Mouse (Mus musculus): ENCODE data around the gene Bpnt1. TPM values are rescaled to one million over a fixed set of nuclear protein-coding genes. Genes with fewer than 3 reads are reported as not detected.

Gene Bpnt1
- polyA plus RNA-seq (2015; fragmentation: Nextera tagmentation; extraction: Ambion mirVana): 10.2 and 12.6 TPM in 2 replicates

GRCm38 (mm10) chr1:185331983-185332430 is at the start of gene Bpnt1:
Bpnt1 (plus strand) TSS chr1:185332149.
- Histone ChIP-seq H3K4me2 (ENCODE audit: low read depth, low read length) (peak within 1 kb of the TSS; percentile 82), H3K27me3 (ENCODE audit: control insufficient read depth, insufficient read depth, low read depth, low read length) (no peaks in the 10 kb centered on the region), H3K4me3 (ENCODE audit: low read depth, low read length) (peak within 1 kb of the TSS; percentile 63), H3K4me1 (ENCODE audit: control insufficient read depth, low read depth, low read length) (peaks cover 12% of the 10 kb centered on the region), H3K9me3 (replicated peaks; ENCODE audit: control insufficient read depth, low read length) (no peaks in the 10 kb centered on the region), H3K9ac (ENCODE audit: low read depth, low read length) (peak within 1 kb of the TSS; percentile 64), H3K27ac (ENCODE audit: low read length) (peak within 1 kb of the TSS; percentile 79), H3K36me3 (ENCODE audit: control insufficient read depth, insufficient read depth) (no peaks in the 10 kb centered on the region)
- peak; percentile 68 for ATAC-seq (ENCODE audit: low read depth)
- 0% methylated on average over 31 of the region's 32 CpGs for WGBS (ENCODE audit: insufficient replicate concordance)

GRCm38 (mm10) chr1:185282846-185283245 is 49.1 kb upstream of the Bpnt1 start:
- WGBS (ENCODE audit: insufficient replicate concordance): 86% methylated on average over 11 of the region's 11 CpGs

GRCm38 (mm10) chr1:185283247-185283646 is 48.7 kb upstream of the Bpnt1 start:
- Histone ChIP-seq H3K27ac (ENCODE audit: low read length) (no peak overlapping the region), H3K4me3 (ENCODE audit: low read depth, low read length) (no peak overlapping the region), H3K27me3 (ENCODE audit: control insufficient read depth, insufficient read depth, low read depth, low read length) (no peaks in the 10 kb centered on the region), H3K36me3 (ENCODE audit: control insufficient read depth, insufficient read depth) (peaks cover 45% of the 10 kb centered on the region), H3K4me2 (ENCODE audit: low read depth, low read length) (no peak overlapping the region), H3K4me1 (ENCODE audit: control insufficient read depth, low read depth, low read length) (no peaks in the 10 kb centered on the region), H3K9ac (ENCODE audit: low read depth, low read length) (no peak overlapping the region), H3K9me3 (replicated peaks; ENCODE audit: control insufficient read depth, low read length) (no peaks in the 10 kb centered on the region)
- ATAC-seq (ENCODE audit: low read depth): no peak
- 88% methylated on average over 15 of the region's 15 CpGs for WGBS (ENCODE audit: insufficient replicate concordance)

More at GRCm38 (mm10) chr1:185282846-185283245, 49.1 kb upstream of the Bpnt1 start:
- Histone ChIP-seq H3K4me2 (ENCODE audit: low read depth, low read length) (no peak overlapping the region), H3K9me3 (replicated peaks; ENCODE audit: control insufficient read depth, low read length) (no peaks in the 10 kb centered on the region), H3K4me1 (ENCODE audit: control insufficient read depth, low read depth, low read length) (no peaks in the 10 kb centered on the region), H3K27ac (ENCODE audit: low read length) (no peak overlapping the region), H3K4me3 (ENCODE audit: low read depth, low read length) (no peak overlapping the region), H3K9ac (ENCODE audit: low read depth, low read length) (no peak overlapping the region), H3K36me3 (ENCODE audit: control insufficient read depth, insufficient read depth) (peaks cover 47% of the 10 kb centered on the region), H3K27me3 (ENCODE audit: control insufficient read depth, insufficient read depth, low read depth, low read length) (no peaks in the 10 kb centered on the region)
- no peak for ATAC-seq (ENCODE audit: low read depth)

- no peak overlapping the region for H3K27ac ChIP-seq (ENCODE audit: low read length)
- H3K36me3 ChIP-seq (ENCODE audit: control insufficient read depth, insufficient read depth): peaks cover 38% of the 10 kb centered on the region
- 74% methylated on average over 4 of the region's 4 CpGs for WGBS (ENCODE audit: insufficient replicate concordance)
- no peaks in the 10 kb centered on the region for H3K27me3 ChIP-seq (ENCODE audit: control insufficient read depth, insufficient read depth, low read depth, low read length)
- no peaks in the 10 kb centered on the region for H3K9me3 ChIP-seq (replicated peaks; ENCODE audit: control insufficient read depth, low read length)
- no peak for ATAC-seq (ENCODE audit: low read depth)
- H3K4me1 ChIP-seq (ENCODE audit: control insufficient read depth, low read depth, low read length): no peaks in the 10 kb centered on the region
- H3K9ac ChIP-seq (ENCODE audit: low read depth, low read length): no peak overlapping the region
- H3K4me3 ChIP-seq (ENCODE audit: low read depth, low read length): no peak overlapping the region
- no peak overlapping the region for H3K4me2 ChIP-seq (ENCODE audit: low read depth, low read length)
Observed at GRCm38 (mm10) chr1:185284740-185285139, 47.2 kb upstream of the Bpnt1 start.

GRCm38 (mm10) chr1:185285171-185285570 is 46.8 kb upstream of the Bpnt1 start:
- Histone ChIP-seq H3K4me3 (ENCODE audit: low read depth, low read length) (no peak overlapping the region), H3K27ac (ENCODE audit: low read length) (no peak overlapping the region), H3K9ac (ENCODE audit: low read depth, low read length) (no peak overlapping the region), H3K27me3 (ENCODE audit: control insufficient read depth, insufficient read depth, low read depth, low read length) (no peaks in the 10 kb centered on the region), H3K36me3 (ENCODE audit: control insufficient read depth, insufficient read depth) (peaks cover 38% of the 10 kb centered on the region), H3K4me2 (ENCODE audit: low read depth, low read length) (no peak overlapping the region), H3K4me1 (ENCODE audit: control insufficient read depth, low read depth, low read length) (no peaks in the 10 kb centered on the region), H3K9me3 (replicated peaks; ENCODE audit: control insufficient read depth, low read length) (no peaks in the 10 kb centered on the region)
- 89% methylated on average over 4 of the region's 4 CpGs for WGBS (ENCODE audit: insufficient replicate concordance)
- no peak for ATAC-seq (ENCODE audit: low read depth)

GRCm38 (mm10) chr1:185287066-185287465 is 44.9 kb upstream of the Bpnt1 start:
- Histone ChIP-seq H3K4me3 (ENCODE audit: low read depth, low read length) (no peak overlapping the region), H3K9ac (ENCODE audit: low read depth, low read length) (no peak overlapping the region), H3K36me3 (ENCODE audit: control insufficient read depth, insufficient read depth) (peaks cover 38% of the 10 kb centered on the region), H3K4me2 (ENCODE audit: low read depth, low read length) (no peak overlapping the region), H3K4me1 (ENCODE audit: control insufficient read depth, low read depth, low read length) (no peaks in the 10 kb centered on the region), H3K9me3 (replicated peaks; ENCODE audit: control insufficient read depth, low read length) (no peaks in the 10 kb centered on the region), H3K27ac (ENCODE audit: low read length) (no peak overlapping the region), H3K27me3 (ENCODE audit: control insufficient read depth, insufficient read depth, low read depth, low read length) (no peaks in the 10 kb centered on the region)
- no peak for ATAC-seq (ENCODE audit: low read depth)
- 87% methylated on average over 20 of the region's 20 CpGs for WGBS (ENCODE audit: insufficient replicate concordance)

- Histone ChIP-seq H3K4me1 (ENCODE audit: control insufficient read depth, low read depth, low read length) (no peaks in the 10 kb centered on the region), H3K36me3 (ENCODE audit: control insufficient read depth, insufficient read depth) (peaks cover 26% of the 10 kb centered on the region), H3K9me3 (replicated peaks; ENCODE audit: control insufficient read depth, low read length) (no peaks in the 10 kb centered on the region), H3K4me2 (ENCODE audit: low read depth, low read length) (no peak overlapping the region), H3K9ac (ENCODE audit: low read depth, low read length) (no peak overlapping the region), H3K4me3 (ENCODE audit: low read depth, low read length) (no peak overlapping the region), H3K27me3 (ENCODE audit: control insufficient read depth, insufficient read depth, low read depth, low read length) (no peaks in the 10 kb centered on the region), H3K27ac (ENCODE audit: low read length) (no peak overlapping the region)
- ATAC-seq (ENCODE audit: low read depth): no peak
- 83% methylated on average over 5 of the region's 5 CpGs for WGBS (ENCODE audit: insufficient replicate concordance)
Observed at GRCm38 (mm10) chr1:185289231-185289630, 42.7 kb upstream of the Bpnt1 start.

GRCm38 (mm10) chr1:185291336-185291735 is 40.6 kb upstream of the Bpnt1 start:
- no peak for ATAC-seq (ENCODE audit: low read depth)
- Histone ChIP-seq H3K27ac (ENCODE audit: low read length) (no peak overlapping the region), H3K4me3 (ENCODE audit: low read depth, low read length) (no peak overlapping the region), H3K4me1 (ENCODE audit: control insufficient read depth, low read depth, low read length) (no peaks in the 10 kb centered on the region), H3K36me3 (ENCODE audit: control insufficient read depth, insufficient read depth) (peaks cover 19% of the 10 kb centered on the region), H3K27me3 (ENCODE audit: control insufficient read depth, insufficient read depth, low read depth, low read length) (no peaks in the 10 kb centered on the region), H3K9me3 (replicated peaks; ENCODE audit: control insufficient read depth, low read length) (no peaks in the 10 kb centered on the region), H3K4me2 (ENCODE audit: low read depth, low read length) (no peak overlapping the region), H3K9ac (ENCODE audit: low read depth, low read length) (no peak overlapping the region)
- WGBS (ENCODE audit: insufficient replicate concordance): 80% methylated on average over 4 of the region's 4 CpGs

- peaks cover 9% of the 10 kb centered on the region for H3K36me3 ChIP-seq (ENCODE audit: control insufficient read depth, insufficient read depth)
- 83% methylated on average over 10 of the region's 10 CpGs for WGBS (ENCODE audit: insufficient replicate concordance)
Observed at GRCm38 (mm10) chr1:185292646-185293360, 39.1 kb upstream of the Bpnt1 start.

More at GRCm38 (mm10) chr1:185292646-185293360, 39.1 kb upstream of the Bpnt1 start:
- Histone ChIP-seq H3K27me3 (ENCODE audit: control insufficient read depth, insufficient read depth, low read depth, low read length) (no peaks in the 10 kb centered on the region), H3K4me3 (ENCODE audit: low read depth, low read length) (no peak overlapping the region), H3K4me1 (ENCODE audit: control insufficient read depth, low read depth, low read length) (no peaks in the 10 kb centered on the region), H3K27ac (ENCODE audit: low read length) (no peak overlapping the region), H3K4me2 (ENCODE audit: low read depth, low read length) (no peak overlapping the region), H3K9ac (ENCODE audit: low read depth, low read length) (no peak overlapping the region), H3K9me3 (replicated peaks; ENCODE audit: control insufficient read depth, low read length) (no peaks in the 10 kb centered on the region)
- no peak for ATAC-seq (ENCODE audit: low read depth)
